Mouse (Mus musculus) CH12.LX (cell line): ENCODE data around the gene Srf. TPM values are rescaled to one million over a fixed set of nuclear protein-coding genes. Genes with fewer than 3 reads are reported as not detected.
A peak's percentile ranks its signal among the peaks of the same experiment; 100 is the strongest.

Experiments used
- DNase-seq: peaks from one replicate; pipeline ENCODE4 v3.0.0-alpha.2; 2013; ENCODE audit errors: extremely low read depth
- H3K27ac ChIP-seq: 2 replicates; pipeline ENCODE4 v1.5.1; 2012; ENCODE audit warnings: low read depth, mild to moderate bottlenecking, control low read depth, moderate library complexity; ENCODE audit not compliant: insufficient read depth
- H3K27me3 ChIP-seq: replicated peaks from 2 replicates; pipeline ENCODE3; 2012; ENCODE audit warnings: inconsistent platforms
- H3K36me3 ChIP-seq, 2 experiments: replicated peaks in 1 of 2; 2 replicates each; pipeline versions ENCODE3 to v1.6.1; 2012; ENCODE audit warnings: inconsistent platforms in 1 of 2, low read length in 1 of 2, mild to moderate bottlenecking in 1 of 2, mixed read lengths in 1 of 2, moderate library complexity in 1 of 2; ENCODE audit not compliant: control insufficient read depth in 1 of 2, insufficient read depth in 1 of 2
- H3K4me1 ChIP-seq, 2 experiments: 2 replicates each; pipeline ENCODE4 v1.6.1; 2012; ENCODE audit warnings: inconsistent platforms in 1 of 2, moderate library complexity in 1 of 2; ENCODE audit not compliant: insufficient read depth in 2 of 2, control insufficient read depth in 1 of 2
- H3K4me2 ChIP-seq: 2 replicates; pipeline ENCODE4 v1.6.1; 2012; ENCODE audit warnings: low read depth, mild to moderate bottlenecking, control low read depth; ENCODE audit not compliant: poor library complexity, insufficient read depth, severe bottlenecking
- H3K4me3 ChIP-seq, 3 experiments: fragments of 150-350 bp in 1 of 3; sonication (generic) in 1 of 3; replicated peaks in 1 of 3; 2 replicates each; pipeline versions ENCODE3 to v1.5.1; 2011 to 2012; ENCODE audit warnings: low read depth in 2 of 3, low read length in 2 of 3, mild to moderate bottlenecking in 2 of 3, moderate library complexity in 2 of 3, control low read depth in 1 of 3, improper control_type of control experiment in 1 of 3, inconsistent platforms in 1 of 3, mixed read lengths in 1 of 3; ENCODE audit not compliant: poor library complexity in 1 of 3
- H3K79me2 ChIP-seq: replicated peaks from 2 replicates; pipeline ENCODE4 v1.6.1; 2012; ENCODE audit warnings: mild to moderate bottlenecking, moderate library complexity; ENCODE audit not compliant: control insufficient read depth, poor library complexity, insufficient read depth, severe bottlenecking; ENCODE audit errors: extremely low read depth
- H3K9ac ChIP-seq: 2 replicates; pipeline ENCODE4 v1.6.1; 2012; ENCODE audit warnings: low read depth, mild to moderate bottlenecking, control low read depth, moderate library complexity; ENCODE audit not compliant: insufficient read depth
- H3K9me3 ChIP-seq: replicated peaks from 2 replicates; pipeline ENCODE3; 2012; ENCODE audit warnings: low read length, inconsistent platforms, mixed read lengths
- BHLHE40 ChIP-seq: IDR thresholded peaks from 2 replicates; pipeline ENCODE4 v1.6.1; 2011; ENCODE audit warnings: mild to moderate bottlenecking, low read depth, low read length, improper control_type of control experiment
- CHD1 ChIP-seq: IDR thresholded peaks from 2 replicates; pipeline ENCODE4 v1.6.1; 2012; ENCODE audit warnings: low read depth, low read length, improper control_type of control experiment, inconsistent platforms
- CTCF ChIP-seq, 2 experiments: IDR thresholded peaks in 1 of 2; conservative IDR thresholded peaks in 1 of 2; 2 replicates each; pipeline ENCODE4 v1.5.1; 2011 to 2012; ENCODE audit warnings: low read depth in 2 of 2, low read length in 2 of 2, improper control_type of control experiment in 1 of 2, inconsistent platforms in 1 of 2, mild to moderate bottlenecking in 1 of 2, moderate library complexity in 1 of 2
- ELF1 ChIP-seq: IDR thresholded peaks from 2 replicates; pipeline ENCODE4 v1.6.1; 2014; ENCODE audit warnings: low read depth, mild to moderate bottlenecking, inconsistent platforms, low read length, improper control_type of control experiment
- HCFC1 ChIP-seq: IDR thresholded peaks from 2 replicates; pipeline ENCODE4 v1.6.1; 2012; ENCODE audit warnings: low read depth, mild to moderate bottlenecking, inconsistent platforms, low read length, improper control_type of control experiment
- KAT2A ChIP-seq: IDR thresholded peaks from 2 replicates; pipeline ENCODE4 v1.6.1; 2012; ENCODE audit warnings: low read length, improper control_type of control experiment, inconsistent platforms; ENCODE audit not compliant: insufficient replicate concordance
- NRF1 ChIP-seq: IDR thresholded peaks from 2 replicates; pipeline ENCODE4 v1.6.1; 2014; ENCODE audit warnings: low read depth, mild to moderate bottlenecking, inconsistent platforms, low read length, improper control_type of control experiment, moderate library complexity
- POLR2AphosphoS2 ChIP-seq: IDR thresholded peaks from 2 replicates; pipeline ENCODE4 v1.6.1; 2011; ENCODE audit warnings: low read depth, low read length, improper control_type of control experiment
- RAD21 ChIP-seq: IDR thresholded peaks from 2 replicates; pipeline ENCODE4 v1.6.1; 2011; ENCODE audit warnings: low read depth, mild to moderate bottlenecking, low read length, improper control_type of control experiment, moderate library complexity
- SMC3 ChIP-seq: IDR thresholded peaks from 2 replicates; pipeline ENCODE4 v1.6.1; 2011; ENCODE audit warnings: low read depth, low read length, improper control_type of control experiment
- TCF12 ChIP-seq: IDR thresholded peaks from 2 replicates; pipeline ENCODE4 v1.6.1; 2014; ENCODE audit warnings: low read depth, mild to moderate bottlenecking, inconsistent platforms, low read length, improper control_type of control experiment
- USF2 ChIP-seq: conservative IDR thresholded peaks from 2 replicates; pipeline ENCODE4 v1.6.1; 2011; ENCODE audit warnings: low read depth, low read length, improper control_type of control experiment
- ZMIZ1 ChIP-seq: IDR thresholded peaks from 2 replicates; pipeline ENCODE4 v1.6.1; 2012; ENCODE audit warnings: low read depth, mild to moderate bottlenecking, inconsistent platforms, low read length, improper control_type of control experiment
- ZNF384 ChIP-seq: IDR thresholded peaks from 2 replicates; pipeline ENCODE4 v1.6.1; 2012; ENCODE audit warnings: low read depth, low read length, improper control_type of control experiment, inconsistent platforms
- dilution Hi-C: fragments of 300-500 bp; cut with MboI; formaldehyde crosslinking; loops from 2 replicates; pipeline ENCODE4 v1.14.3; 2020; ENCODE audit warnings: low sequenced_read_pairs; ENCODE audit not compliant: extremely low pct_unique_long_range_greater_than_20kb, extremely low pct_ligation_motif_present
- in situ Hi-C: fragments of 300-500 bp; cut with MboI; formaldehyde crosslinking; loops from 3 replicates; pipeline ENCODE4 v1.14.3; 2019; ENCODE audit warnings: low sequenced_read_pairs, low pct_ligation_motif_present, low pct_unique_long_range_greater_than_20kb, mixed read lengths
- polyA plus RNA-seq: library from polyadenylated mRNA; unstranded; fragments of >175 nt; gene quantifications from 2 replicates; pipeline ENCODE4 v1.2.1, GENCODE M21; 2012; ENCODE audit warnings: low read depth; ENCODE audit not compliant: insufficient read length
- total RNA-seq, 2 experiments: library from RNA; depleted of rRNA; stranded (reverse); fragments of 300-350 nt in 1 of 2; fragments of >200 nt in 1 of 2; gene quantifications; 2 replicates each; pipeline ENCODE4 v1.2.3; 2012 to 2014

Gene Srf
- total and polyA plus RNA-seq, 3 experiments: 38.2 to 81.6 (median 54.5) TPM

- DNase-seq: no peak
- no peaks in the 10 kb centered on the region for H3K4me1 ChIP-seq
These were observed 42.6 kb downstream of the Srf start for GRCm38 (mm10) chr17:46513329-46513728.

DNA sequence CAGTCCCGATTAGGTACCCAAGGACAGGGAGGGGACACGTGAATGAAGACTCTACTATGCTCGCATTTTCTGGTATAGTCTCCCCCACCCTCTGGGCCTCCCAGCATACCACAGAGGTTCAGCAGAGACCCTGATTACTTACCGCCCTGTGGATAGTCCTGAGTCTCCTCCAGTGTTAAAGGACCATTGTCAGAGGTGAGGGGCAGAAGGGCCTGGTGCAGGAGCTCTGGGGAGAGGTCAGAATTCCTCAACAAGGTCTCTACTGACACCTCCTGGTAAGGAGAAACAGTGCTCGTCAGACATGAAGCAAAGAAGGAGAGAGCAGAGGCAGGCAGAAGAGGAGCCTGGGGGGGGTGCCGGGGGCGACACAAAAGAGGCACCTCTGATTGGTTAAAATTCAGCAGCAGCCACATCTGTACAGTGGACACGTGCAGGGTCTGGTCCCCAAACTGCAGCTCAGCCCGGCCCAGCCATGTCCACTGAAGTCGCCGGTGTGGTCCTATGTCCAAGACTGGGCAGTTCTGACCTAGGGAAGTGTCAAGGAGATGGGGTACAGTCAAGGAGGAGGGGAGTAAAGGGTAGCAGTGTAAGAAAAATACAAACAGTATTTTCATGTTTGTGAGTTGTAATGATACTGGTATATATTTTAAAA is 44.8 kb downstream of the Srf start:
- TF ChIP-seq SMC3 (peak; percentile 65), NRF1 (peak; percentile 14; the same call in 1 of the 2 replicates), TCF12 (0 out of 2 replicates have a peak, but pooled peaks have one; percentile 21), RAD21 (peak; percentile 79), POLR2AphosphoS2 (no peak), CHD1 (no peak), CTCF (conservative IDR thresholded peaks at IDR 0.05 in 1 of 2, IDR thresholded peaks at IDR 0.05 in 1 of 2; ENCODE audit: low read depth in 2 of 2, low read length in 2 of 2) (peak in 1 of 2 experiments; percentile 74; a peak in 2 of 4 replicates)
- in situ Hi-C loops (no loop called here), dilution Hi-C loops (no loop called here)
- Histone ChIP-seq H3K27me3 (no peaks in the 10 kb centered on the region), H3K9ac (no peak overlapping the region), H3K4me2 (no peak overlapping the region), H3K36me3 (no peaks in the 10 kb centered on the region), H3K4me3 (no peak overlapping the region), H3K79me2 (no peaks in the 10 kb centered on the region), H3K4me1 (no peaks in the 10 kb centered on the region), H3K9me3 (no peaks in the 10 kb centered on the region), H3K27ac (no peak overlapping the region)
- DNase-seq: peak; percentile 27

More at GRCm38 (mm10) chr17:46513329-46513728, 42.6 kb downstream of the Srf start:
- H3K4me2 ChIP-seq: no peak overlapping the region
- TF ChIP-seq ZMIZ1 (no peak), CHD1 (no peak), HCFC1 (peak; percentile 89), ZNF384 (no peak), ELF1 (no peak), KAT2A (peak; percentile 84; the same call in 1 of the 2 replicates), POLR2AphosphoS2 (no peak), BHLHE40 (no peak), USF2 (no peak)
- H3K9me3 ChIP-seq: no peaks in the 10 kb centered on the region
- H3K79me2 ChIP-seq: no peaks in the 10 kb centered on the region
- no peaks in the 10 kb centered on the region for H3K36me3 ChIP-seq
- no peak overlapping the region for H3K27ac ChIP-seq
- H3K27me3 ChIP-seq: no peaks in the 10 kb centered on the region
- dilution Hi-C loops: no loop called here
- no peak overlapping the region for H3K9ac ChIP-seq
- in situ Hi-C loops: no loop called here
- no peak overlapping the region for H3K4me3 ChIP-seq
